Mouse (Mus musculus): ENCODE measurements around the gene BC003965.

BC003965 gene

GRCm38 (mm10) chr17:25184129-25184691, at the start of gene BC003965:
Gene BC003965 (plus strand): TSS chr17:25184554.
- DNase-seq (ENCODE audit: low spot score): peak; percentile 98

- DNase-seq (ENCODE audit: low spot score): no peak
These were observed 48.7 kb upstream of the BC003965 start for GRCm38 (mm10) chr17:25135622-25136021.

GRCm38 (mm10) chr17:25138803-25139202, 45.6 kb upstream of the BC003965 start:
- DNase-seq (ENCODE audit: low spot score): no peak

GRCm38 (mm10) chr17:25139960-25140359, 44.4 kb upstream of the BC003965 start:
- no peak for DNase-seq (ENCODE audit: low spot score)

GRCm38 (mm10) chr17:25162161-25162560, 22.2 kb upstream of the BC003965 start, which contains the start of gene Ccdc154:
Gene Ccdc154 (plus strand): TSS chr17:25162461.
- no peak for DNase-seq (ENCODE audit: low spot score)

GRCm38 (mm10) chr17:25163387-25163786, 21.0 kb upstream of the BC003965 start:
- DNase-seq (ENCODE audit: low spot score): no peak

- DNase-seq (ENCODE audit: low spot score): no peak
These were observed 19.6 kb upstream of the BC003965 start for GRCm38 (mm10) chr17:25164770-25165169.

- no peak for DNase-seq (ENCODE audit: low spot score)
These were observed 18.2 kb upstream of the BC003965 start for GRCm38 (mm10) chr17:25165970-25166671.

- no peak for DNase-seq (ENCODE audit: low spot score)
These were observed 14.6 kb upstream of the BC003965 start for GRCm38 (mm10) chr17:25169706-25170105.

- no peak for DNase-seq (ENCODE audit: low spot score)
These were observed 11.8 kb upstream of the BC003965 start for GRCm38 (mm10) chr17:25172558-25172957.

GRCm38 (mm10) chr17:25175411-25175810, 8.9 kb upstream of the BC003965 start, which contains the start of gene Gm38655:
Gene Gm38655 (minus strand): TSS chr17:25175471.
- no peak for DNase-seq (ENCODE audit: low spot score)

- DNase-seq (ENCODE audit: low spot score): no peak
These were observed 1.1 kb upstream of the BC003965 start for GRCm38 (mm10) chr17:25183232-25183631.

GRCm38 (mm10) chr17:25184961-25185360, 607 bp downstream of the BC003965 start:
- no peak for DNase-seq (ENCODE audit: low spot score)

- no peak for DNase-seq (ENCODE audit: low spot score)
These were observed 3.4 kb downstream of the BC003965 start for GRCm38 (mm10) chr17:25187784-25188149.

- peak; percentile 91 for DNase-seq (ENCODE audit: low spot score)
These were observed 4.0 kb downstream of the BC003965 start, which contains the start of gene Unkl for GRCm38 (mm10) chr17:25188150-25189031. Gene Unkl (plus strand): TSS chr17:25188397.

- no peak for DNase-seq (ENCODE audit: low spot score)
These were observed 4.7 kb downstream of the BC003965 start for GRCm38 (mm10) chr17:25189091-25189490.

- DNase-seq (ENCODE audit: low spot score): no peak
These were observed 18.0 kb downstream of the BC003965 start for GRCm38 (mm10) chr17:25202401-25202800.

GRCm38 (mm10) chr17:25210006-25210405, 25.7 kb downstream of the BC003965 start:
- DNase-seq (ENCODE audit: low spot score): no peak

- DNase-seq (ENCODE audit: low spot score): no peak
These were observed 26.5 kb downstream of the BC003965 start for GRCm38 (mm10) chr17:25210680-25211466.

GRCm38 (mm10) chr17:25211705-25212104, 27.4 kb downstream of the BC003965 start:
- no peak for DNase-seq (ENCODE audit: low spot score)

- no peak for DNase-seq (ENCODE audit: low spot score)
These were observed 31.1 kb downstream of the BC003965 start for GRCm38 (mm10) chr17:25215431-25215830.

- no peak for DNase-seq (ENCODE audit: low spot score)
These were observed 34.6 kb downstream of the BC003965 start for GRCm38 (mm10) chr17:25218967-25219366.
